Mouse (Mus musculus): ENCODE results near the gene Pde7b.

DNA sequence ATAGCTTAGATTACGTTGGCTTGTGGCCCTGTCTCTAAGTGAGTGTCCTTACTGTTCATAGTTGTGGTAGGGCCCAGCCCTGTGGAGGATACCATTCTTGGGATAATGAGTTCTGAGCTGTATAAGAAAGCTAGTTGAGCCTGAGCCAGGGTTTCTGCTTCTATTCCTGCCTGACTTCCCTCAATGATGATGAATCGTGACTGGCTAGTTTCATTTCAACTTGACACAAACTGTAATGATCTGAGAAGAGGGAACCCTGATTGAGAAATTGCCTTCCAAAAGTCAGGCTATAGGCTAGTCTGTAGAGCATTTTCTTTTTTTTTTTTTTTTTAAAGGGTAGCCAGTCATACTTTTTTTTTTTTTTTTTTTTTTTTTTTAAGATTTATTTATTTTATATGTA is 376.0 kb downstream of the Pde7b start:
- no peak for TF ChIP-seq POLR2A (IDR thresholded peaks at IDR 0.05; ENCODE audit: control insufficient read depth, extremely low read depth, insufficient read depth, low read length, poor library complexity)
- TF ChIP-seq CTCF (IDR thresholded peaks at IDR 0.05; ENCODE audit: borderline replicate concordance, control insufficient read depth, extremely low read depth, insufficient read depth, low read length, poor library complexity), result no peak

Data from thymus, adult 2 months (tissue).